ENCODE assay signal across 9 mouse cellular contexts in genomic region chr10:62101504-62102439, GRCm38 (mm10). TPM values are rescaled to one million over a fixed set of nuclear protein-coding genes. Genes with fewer than 3 reads are reported as not detected.
A peak's percentile ranks its signal among the peaks of the same experiment; 100 is the strongest.
DNase-seq lines count a peak whose midpoint lies in the region; ATAC-seq lines count a peak whose summit lies in the region.
"Had no signal": no experiment of that assay in that cellular context is flagged by ENCODE, and none has a peak within 500 bp of the region (broad histone marks: within the 10 kb centered on the region; RNA-seq: fewer than 3 reads in every experiment).

No protein-coding gene starts in this region.

- no peaks in the 10 kb centered on the region for H3K4me1 ChIP-seq in kidney, embryonic 16.5 days (ENCODE audit: insufficient read depth, low read length)
- H3K4me1 ChIP-seq in limb, embryonic 15.5 days, result peaks cover 23% of the 10 kb centered on the region
- peaks cover 11% of the 10 kb centered on the region for H3K4me1 ChIP-seq in neural tube, embryonic 11.5 days (ENCODE audit: control insufficient read depth, insufficient read depth, low read length)

- WGBS in kidney, embryonic 16.5 days, result 10% methylated on average over 7 of the region's 7 CpGs
- WGBS in limb, embryonic 15.5 days, result 9% methylated on average over 7 of the region's 7 CpGs
- 12% methylated on average over 7 of the region's 7 CpGs for WGBS in neural tube, embryonic 11.5 days

- peak; percentile 30 for DNase-seq in 3134 (ENCODE audit: extremely low read depth, insufficient read length, low spot score)
- peak; percentile 19 for DNase-seq in T-cell, adult 2 months (ENCODE audit: low spot score)
- peak; percentile 83 for DNase-seq in gastrocnemius, postnatal 10 days
- DNase-seq in neural tube, embryonic 11.5 days (ENCODE audit: low spot score), result peak; percentile 84
- peak; percentile 92 for DNase-seq in testis, postnatal 10 days (ENCODE audit: low spot score)

- no peak overlapping the region for H3K4me2 ChIP-seq in kidney, embryonic 16.5 days (replicated peaks; ENCODE audit: low read depth, low read length)
- H3K4me2 ChIP-seq in limb, embryonic 15.5 days, result 0 out of 2 replicates have a peak overlapping the region, but pooled peaks have one; percentile 19
- H3K4me2 ChIP-seq in neural tube, embryonic 11.5 days (ENCODE audit: low read depth), result no peak overlapping the region

- peak; percentile 82 for ATAC-seq in common myeloid progenitor, adult 5-6 weeks (replicated peaks; ENCODE audit: low read depth, poor library complexity, severe bottlenecking)
- ATAC-seq in kidney, embryonic 16.5 days (ENCODE audit: low FRiP score, low TSS enrichment), result peak; percentile 41; the same call in 1 of the 2 replicates
- no peak; the same call in 1 of the 2 replicates for ATAC-seq in limb, embryonic 15.5 days (ENCODE audit: insufficient number of reproducible peaks, low FRiP score, low TSS enrichment, low read depth)
- ATAC-seq in neural tube, embryonic 11.5 days (ENCODE audit: insufficient read depth, low FRiP score, low TSS enrichment), result peak; percentile 40; the same call in 1 of the 2 replicates

- no peaks in the 10 kb centered on the region for H3K36me3 ChIP-seq in kidney, embryonic 16.5 days (ENCODE audit: insufficient read depth, low read length)
- no peaks in the 10 kb centered on the region for H3K36me3 ChIP-seq in limb, embryonic 15.5 days
- H3K36me3 ChIP-seq in neural tube, embryonic 11.5 days (ENCODE audit: control insufficient read depth, insufficient read depth, low read length), result no peaks in the 10 kb centered on the region

- no peak overlapping the region for H3K4me3 ChIP-seq in kidney, embryonic 16.5 days (ENCODE audit: low read length)
- no peak overlapping the region for H3K4me3 ChIP-seq in limb, embryonic 15.5 days
- no peak overlapping the region for H3K4me3 ChIP-seq in neural tube, embryonic 11.5 days (ENCODE audit: low read depth, low read length)

- no peak overlapping the region for H3K9ac ChIP-seq in kidney, embryonic 16.5 days (replicated peaks; ENCODE audit: low read length)
- no peak overlapping the region for H3K9ac ChIP-seq in limb, embryonic 15.5 days
- no peak overlapping the region for H3K9ac ChIP-seq in neural tube, embryonic 11.5 days (ENCODE audit: low read length)

- H3K27me3 ChIP-seq in kidney, embryonic 16.5 days (ENCODE audit: insufficient read depth, low read length), result peaks cover 16% of the 10 kb centered on the region
- peaks cover 23% of the 10 kb centered on the region for H3K27me3 ChIP-seq in limb, embryonic 15.5 days
- no peaks in the 10 kb centered on the region for H3K27me3 ChIP-seq in neural tube, embryonic 11.5 days (ENCODE audit: control insufficient read depth, insufficient read depth, low read length)

- H3K9me3 ChIP-seq in kidney, embryonic 16.5 days (ENCODE audit: low read length), result no peaks in the 10 kb centered on the region
- H3K9me3 ChIP-seq in limb, embryonic 15.5 days, result no peaks in the 10 kb centered on the region
- H3K9me3 ChIP-seq in neural tube, embryonic 11.5 days (ENCODE audit: control insufficient read depth, low read length), result no peaks in the 10 kb centered on the region

- H3K27ac ChIP-seq in kidney, embryonic 16.5 days (ENCODE audit: low read length), result no peak overlapping the region
- H3K27ac ChIP-seq in limb, embryonic 15.5 days, result no peak overlapping the region
- no peak overlapping the region for H3K27ac ChIP-seq in neural tube, embryonic 11.5 days (ENCODE audit: low read depth, low read length)

RNA-seq across cellular contexts. Expression of gene Neurog3, which starts 31.1 kb away (rescaled TPM):
- total RNA-seq in common myeloid progenitor, adult 5-6 weeks (2017), result not detected in 2 replicates
- total RNA-seq in gastrocnemius, postnatal 10 days (2021), result not detected
- not detected in 2 replicates for polyA plus RNA-seq in kidney, embryonic 16.5 days (2015; fragmentation: Nextera tagmentation; extraction: Ambion mirVana)
- polyA plus RNA-seq in limb, embryonic 15.5 days (2015; fragmentation: Nextera tagmentation; extraction: Ambion mirVana), result not detected in 2 replicates
- polyA plus RNA-seq in neural tube, embryonic 11.5 days (2014; fragmentation: Nextera tagmentation; extraction: Ambion mirVana), result 11.2 and 14.7 TPM in 2 replicates
- polyA plus RNA-seq: gonadal fat pad, adult 2 months had no signal

RNA-seq across cellular contexts. Expression of gene Fam241b, which starts 41.9 kb away (rescaled TPM):
- 1.1 TPM in 1 of 2 replicates, not detected in the other for total RNA-seq in common myeloid progenitor, adult 5-6 weeks (2017)
- under 1 TPM; 0.52 to 0.70 TPM for total RNA-seq in gastrocnemius, postnatal 10 days (2021)
- polyA plus RNA-seq in kidney, embryonic 16.5 days (2015; fragmentation: Nextera tagmentation; extraction: Ambion mirVana), result 13.9 and 16.7 TPM in 2 replicates
- polyA plus RNA-seq in limb, embryonic 15.5 days (2015; fragmentation: Nextera tagmentation; extraction: Ambion mirVana), result 16.6 and 20.1 TPM in 2 replicates
- 9.5 and 10.9 TPM in 2 replicates for polyA plus RNA-seq in neural tube, embryonic 11.5 days (2014; fragmentation: Nextera tagmentation; extraction: Ambion mirVana)

Comparison
In these comparisons a context has a peak if more than half of its experiments do, and no peak if none do; other contexts are left out.
1. DNase-seq: peak in every context shown above with its lines; median percentile 92 in testis, postnatal 10 days; 84 in neural tube, embryonic 11.5 days; 83 in gastrocnemius, postnatal 10 days; 30 in 3134; 19 in T-cell, adult 2 months.
2. RNA of gene Neurog3, which starts 31.1 kb away (polyA plus RNA-seq): 11.2 to 14.7 TPM in neural tube, embryonic 11.5 days; not detected in limb, embryonic 15.5 days and not detected in kidney, embryonic 16.5 days; every median in the first group is over 10 times any median in the second.